Mouse (Mus musculus) ovary, adult 10 weeks (tissue): Measurements from ENCODE around the gene Pou2f1. TPM values are rescaled to one million over a fixed set of nuclear protein-coding genes. Genes with fewer than 3 reads are reported as not detected.

Source experiments
- polyA plus RNA-seq: library from polyadenylated mRNA; stranded (reverse); fragments of 350-450 nt; fragmentation: Illumina TruSeq; extraction: RNeasy Lipid Tissue Mini Kit (QIAGEN cat#74804); gene quantifications from one replicate; pipeline ENCODE4 v1.2.3, GENCODE M21; 2014

Gene Pou2f1
- polyA plus RNA-seq = 31.2 TPM

GRCm38 (mm10) chr1:166002520-166003155 is at the start of gene Pou2f1:
Pou2f1 (minus strand) TSS chr1:166002678.

Other genes starting within 250 kb of the Pou2f1 start
- gene Creg1, start 238.9 kb downstream of the Pou2f1 start, polyA plus RNA-seq = 258 TPM
- gene Cd247, start 214.0 kb downstream of the Pou2f1 start, polyA plus RNA-seq = not detected
- not detected for gene Dusp27, start 125.2 kb upstream of the Pou2f1 start, polyA plus RNA-seq
- gene Gpa33, start 127.6 kb upstream of the Pou2f1 start, polyA plus RNA-seq = not detected
- 8.9 TPM for gene Mael, start 236.1 kb upstream of the Pou2f1 start, polyA plus RNA-seq